Mouse (Mus musculus) layer of hippocampus, adult 9-10 months (tissue): ENCODE data around the gene Slc12a4.
"Not testable (repeated sequence)": the region's sequence is repeated elsewhere in the genome, so short reads cannot be mapped to it uniquely, and the experiment has no call there.

Experiments used
- DNase-seq: peaks from one replicate; pipeline ENCODE4 v3.0.0; 2022; ENCODE audit warnings: low spot score

Gene Slc12a4

DNA sequence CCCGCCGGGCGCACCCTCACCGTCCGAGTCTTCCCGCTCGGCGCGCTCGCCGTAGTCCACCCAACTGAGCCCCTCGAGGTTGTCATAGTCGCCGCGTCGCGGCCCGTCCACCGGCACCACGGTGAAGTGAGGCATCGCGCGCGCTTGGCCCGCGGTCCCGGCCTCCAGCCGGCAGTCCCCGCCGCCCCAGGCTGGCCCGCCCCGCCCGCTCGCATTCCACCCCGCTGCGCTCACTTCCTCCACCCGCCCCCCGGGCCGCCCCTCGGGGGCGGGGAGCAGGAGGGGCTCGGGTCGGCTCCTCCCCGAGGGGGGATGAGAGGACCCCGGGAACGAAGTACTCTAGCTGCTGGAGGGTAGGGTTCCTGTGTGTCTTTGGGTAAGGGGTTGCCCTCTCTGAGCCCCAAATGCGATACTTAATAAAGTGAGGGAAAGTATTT lies at the start of gene Slc12a4:
TSS of gene Slc12a4 (minus strand) at position 193 of the 437 bp plus-strand sequence.
- no peak for DNase-seq

DNA sequence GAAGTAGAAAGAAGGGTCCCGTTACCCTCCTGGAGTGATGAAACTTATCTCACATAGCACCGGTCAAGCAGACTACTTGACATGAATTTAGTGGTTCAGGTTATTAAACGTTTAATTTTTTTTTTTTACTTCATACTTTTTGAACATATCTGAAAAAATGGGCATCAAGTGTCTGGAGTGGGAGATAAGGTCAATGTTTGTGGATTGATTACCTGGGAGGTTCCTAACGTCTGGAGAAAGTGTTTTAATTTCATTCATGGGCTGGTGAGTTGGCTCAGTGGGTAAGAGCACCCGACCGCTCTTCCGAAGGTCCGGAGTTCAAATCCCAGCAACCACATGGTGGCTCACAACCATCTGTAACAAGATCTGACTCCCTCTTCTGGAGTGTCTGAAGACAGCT lies 46.3 kb upstream of the Slc12a4 start:
- not testable (repeated sequence) for DNase-seq

DNA sequence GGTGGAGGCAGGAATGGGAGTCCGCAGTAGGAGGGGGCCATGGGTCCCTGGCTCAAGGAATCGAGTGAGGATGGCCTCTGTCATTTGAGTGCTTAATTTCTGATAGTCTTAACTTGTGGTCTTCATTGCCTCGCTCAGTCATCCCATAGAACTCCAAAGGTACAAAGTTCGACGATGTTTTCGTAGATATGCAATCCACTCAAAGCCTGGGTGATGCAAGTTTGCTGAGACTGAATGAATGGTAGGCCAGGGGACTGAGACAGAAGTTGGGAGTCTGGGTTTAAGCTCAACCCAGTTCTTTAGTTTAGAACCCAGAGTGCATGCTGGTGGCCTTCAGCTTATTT lies 45.7 kb upstream of the Slc12a4 start, which contains the start of gene Ddx28:
TSS of gene Ddx28 (minus strand) at position 240 of the 344 bp plus-strand sequence.
- no peak for DNase-seq

DNA sequence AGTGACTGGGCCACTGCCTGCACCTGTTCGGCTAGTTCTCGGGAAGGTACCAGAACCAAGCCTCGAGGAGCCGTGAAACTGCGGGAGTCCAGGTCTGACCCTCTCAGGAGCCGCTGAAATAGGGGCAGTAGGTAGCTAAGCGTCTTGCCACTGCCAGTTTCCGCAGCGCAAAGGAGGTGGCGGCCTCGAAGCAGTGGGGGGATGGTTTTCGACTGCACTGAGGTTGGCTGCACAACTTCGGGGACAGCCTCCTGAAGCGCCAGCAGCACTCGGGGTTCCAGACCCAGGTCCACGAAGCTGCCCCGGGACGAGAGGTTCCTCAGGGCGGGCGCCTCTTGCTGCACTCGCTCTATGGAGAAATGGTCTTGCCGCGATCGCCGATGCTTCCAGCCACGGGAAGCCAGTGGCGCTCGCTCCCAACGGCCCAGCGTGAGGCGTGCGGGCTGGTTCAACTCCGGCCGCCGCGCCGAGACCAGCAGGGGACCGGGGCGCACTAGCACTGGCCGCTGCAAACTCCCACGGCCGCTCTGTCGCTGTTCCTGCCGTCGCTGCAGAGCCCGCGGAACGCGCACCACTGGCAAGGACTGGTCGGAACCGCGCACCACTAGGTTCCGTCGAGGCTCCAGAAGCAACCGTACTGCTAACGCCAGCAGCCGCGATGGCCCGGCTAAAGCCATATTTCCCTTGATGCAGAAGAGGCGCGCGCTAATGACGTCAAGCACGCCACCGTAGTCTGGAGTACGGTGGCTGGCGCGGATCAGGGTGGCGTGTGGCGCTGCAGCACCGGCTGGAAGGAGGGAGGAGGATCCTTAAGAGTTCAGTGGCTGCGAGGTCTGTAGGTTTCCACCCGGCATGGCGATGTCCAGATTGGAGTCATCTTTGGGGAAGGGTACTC lies 45.1 kb upstream of the Slc12a4 start:
- peak; percentile 87 for DNase-seq

DNA sequence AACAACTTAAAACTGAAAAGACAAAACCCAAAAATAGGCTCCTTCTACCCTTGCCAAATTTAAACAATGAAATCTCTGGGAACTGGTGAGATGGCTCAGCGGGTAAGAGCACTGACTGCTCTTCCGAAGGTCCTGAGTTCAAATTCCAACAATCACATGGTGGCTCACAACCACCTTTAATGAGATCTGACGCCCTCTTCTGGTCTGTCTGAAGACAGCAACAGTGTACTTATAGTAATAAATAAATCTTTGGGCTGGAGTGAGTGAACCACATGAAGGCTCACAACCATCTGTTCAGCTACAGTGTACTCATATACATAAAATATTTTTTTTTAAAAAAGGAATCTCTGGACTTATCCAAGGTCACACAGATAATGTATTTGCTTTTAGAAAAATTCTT lies 42.0 kb upstream of the Slc12a4 start:
- DNase-seq, result not testable (repeated sequence)

DNA sequence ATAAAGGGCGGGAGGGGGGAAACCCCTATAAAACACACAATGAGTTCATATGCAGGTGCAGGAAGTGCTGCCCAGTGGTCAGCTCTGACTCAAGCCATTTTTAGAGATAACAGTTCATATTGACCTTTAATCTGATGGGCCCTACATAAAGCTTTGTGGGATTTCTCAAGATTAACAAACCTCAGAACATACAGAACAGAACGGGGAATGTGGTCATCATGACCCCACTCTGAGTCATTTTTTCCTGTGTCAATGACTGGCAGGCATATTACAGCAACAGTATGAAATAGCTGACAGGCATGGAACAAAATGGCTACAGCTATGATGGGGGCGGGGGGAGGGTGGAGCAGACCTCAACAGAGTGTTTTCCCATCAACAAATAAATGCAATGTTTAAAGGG lies 41.2 kb upstream of the Slc12a4 start:
- DNase-seq, result no peak

DNA sequence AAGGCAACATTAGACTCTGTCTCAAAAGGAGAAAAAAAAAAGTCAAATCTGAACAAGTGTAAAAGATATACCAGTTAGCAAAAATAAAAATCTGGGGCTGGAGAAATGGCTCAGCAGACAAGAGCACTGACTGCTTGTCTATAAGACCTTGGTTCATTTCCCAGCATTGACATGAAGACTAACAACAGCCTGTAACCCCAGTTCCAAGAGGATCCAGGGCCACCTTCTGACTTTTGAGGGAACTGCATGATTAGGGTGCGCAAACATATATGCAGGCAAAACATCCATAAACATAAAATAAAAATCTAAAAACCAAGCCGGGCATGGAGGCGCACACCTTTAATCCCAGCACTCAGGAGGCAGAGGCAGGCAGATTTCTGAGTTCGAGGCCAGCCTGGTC lies 40.5 kb upstream of the Slc12a4 start:
- no peak for DNase-seq

DNA sequence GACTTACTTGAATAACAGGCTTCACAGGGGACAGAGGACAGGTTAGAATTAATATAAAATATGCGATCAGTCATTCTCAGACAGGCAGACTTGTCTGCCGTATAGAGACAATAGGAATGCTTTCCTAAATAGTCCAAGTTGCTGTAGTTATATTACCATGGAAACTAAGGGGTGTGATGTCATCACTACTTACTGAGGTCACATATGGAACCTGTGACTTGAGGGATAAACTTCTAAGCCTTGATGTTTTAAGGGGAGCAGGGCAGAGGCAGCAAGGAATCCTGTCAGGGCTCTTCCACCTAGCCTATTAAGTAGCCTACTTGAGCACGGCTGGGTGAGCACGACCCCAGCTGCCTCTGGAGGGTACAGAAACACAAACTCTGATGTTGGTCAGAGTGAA lies 40.0 kb upstream of the Slc12a4 start, which contains the start of gene Dpep2nb:
TSS of gene Dpep2nb (minus strand) at position 101 of the 400 bp plus-strand sequence.
- DNase-seq, result no peak

DNA sequence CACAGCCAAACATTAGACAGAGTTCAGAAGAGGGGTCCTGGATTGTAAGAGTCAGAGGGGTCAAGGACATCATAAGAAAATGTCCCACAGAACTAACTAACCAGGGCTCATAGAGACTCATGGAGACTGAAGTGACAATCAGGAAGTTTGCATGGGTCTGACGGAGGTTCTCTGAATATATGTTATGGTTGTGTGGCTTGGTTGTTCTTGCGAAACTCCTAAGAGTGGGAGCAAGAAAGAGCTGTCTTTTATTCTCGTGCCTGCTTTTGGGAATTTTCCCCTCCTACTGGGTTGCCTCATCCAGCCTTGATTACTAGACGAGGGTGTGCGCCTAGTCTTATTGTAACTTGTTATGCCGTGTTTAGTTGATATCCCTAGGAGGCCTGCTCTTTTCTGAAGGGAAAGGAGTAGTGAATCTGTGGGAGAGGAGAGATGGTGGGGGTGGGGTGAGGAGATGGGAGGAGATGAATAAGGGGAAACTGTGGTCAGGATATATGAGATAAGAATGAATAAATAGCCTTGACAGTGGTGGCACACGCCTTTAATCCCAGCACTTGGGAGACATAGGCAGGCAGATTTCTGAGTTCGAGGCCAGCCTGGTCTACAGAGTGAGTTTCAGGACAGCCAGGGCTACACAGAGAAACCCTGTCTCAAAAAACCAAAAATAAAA lies 38.8 kb upstream of the Slc12a4 start:
- no peak for DNase-seq

DNA sequence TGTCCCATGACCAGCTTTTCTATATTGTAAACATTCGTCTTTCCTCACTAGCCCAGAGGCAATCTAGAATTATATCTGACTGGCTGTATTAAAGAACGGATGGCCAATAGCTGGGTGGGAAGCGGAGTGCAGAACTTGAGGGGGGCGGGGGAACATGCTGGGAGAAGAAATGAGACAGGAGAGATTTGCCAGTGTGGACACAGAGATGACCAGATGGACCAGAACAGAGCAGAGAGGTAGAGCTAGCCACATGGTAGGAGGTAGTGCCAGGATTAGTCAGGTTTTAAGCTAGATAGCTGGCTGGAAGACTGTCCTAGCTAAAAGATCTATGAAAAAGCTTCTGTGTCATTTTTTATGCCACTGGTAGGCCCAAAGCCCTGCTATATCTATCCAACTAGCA lies 36.0 kb upstream of the Slc12a4 start:
- no peak for DNase-seq

DNA sequence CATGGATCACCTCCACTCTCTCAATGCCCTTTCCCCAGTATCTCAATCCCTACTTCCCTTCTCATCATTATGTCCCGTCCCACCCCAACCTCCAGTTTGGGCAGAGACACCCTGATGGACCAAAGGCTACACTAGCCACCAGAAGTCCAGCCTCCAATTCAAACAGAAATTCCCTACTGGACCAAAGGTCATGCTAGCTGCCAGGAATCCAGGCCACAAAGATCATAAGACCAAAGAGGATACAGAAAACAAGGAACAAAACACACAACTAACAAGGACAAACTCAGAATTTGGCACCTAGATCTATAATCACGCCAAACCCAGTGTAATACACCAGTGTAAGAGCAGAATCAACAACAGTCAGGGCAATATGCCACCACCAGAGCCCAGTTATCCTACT lies 33.1 kb upstream of the Slc12a4 start:
- no peak for DNase-seq

DNA sequence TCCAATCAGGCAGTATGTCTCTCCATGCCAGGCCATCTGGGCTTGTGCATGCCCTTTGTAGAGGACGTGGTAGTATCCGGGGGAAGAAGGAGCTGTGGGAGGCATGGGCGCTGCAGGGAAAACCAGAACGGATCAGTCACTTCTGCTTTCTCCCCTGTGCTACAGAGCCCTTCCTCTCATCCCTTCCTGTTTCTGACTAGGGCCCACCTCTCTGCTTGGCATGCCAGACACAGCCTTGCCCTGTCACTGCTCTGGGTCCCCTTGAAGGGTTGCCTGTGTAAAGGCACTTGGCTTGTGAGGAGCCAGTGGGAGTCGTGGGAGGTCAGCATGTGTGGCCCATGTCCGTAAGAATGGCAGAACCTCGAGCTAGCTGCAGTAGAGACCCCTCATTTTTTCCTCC lies 30.5 kb upstream of the Slc12a4 start:
- no peak for DNase-seq

DNA sequence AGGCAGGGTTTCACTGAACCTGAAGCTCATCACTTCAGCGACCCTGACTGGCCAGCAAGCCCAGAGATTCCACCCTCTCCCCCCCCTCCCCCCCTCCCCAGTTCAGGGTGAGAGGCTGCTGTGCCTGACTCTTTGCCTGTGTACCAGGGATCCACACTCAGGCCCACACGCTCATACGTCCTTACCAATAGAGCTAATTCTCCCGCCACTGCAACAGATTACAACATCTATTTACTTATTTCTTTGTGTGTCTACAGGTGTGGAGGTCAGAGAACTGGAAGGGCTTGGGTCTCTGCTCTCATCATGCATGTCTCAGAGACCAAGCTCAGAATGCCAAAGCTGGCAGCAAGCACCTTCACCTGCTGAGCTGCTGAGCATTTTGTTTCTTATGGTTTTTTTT lies 27.3 kb upstream of the Slc12a4 start:
- DNase-seq, result no peak

DNA sequence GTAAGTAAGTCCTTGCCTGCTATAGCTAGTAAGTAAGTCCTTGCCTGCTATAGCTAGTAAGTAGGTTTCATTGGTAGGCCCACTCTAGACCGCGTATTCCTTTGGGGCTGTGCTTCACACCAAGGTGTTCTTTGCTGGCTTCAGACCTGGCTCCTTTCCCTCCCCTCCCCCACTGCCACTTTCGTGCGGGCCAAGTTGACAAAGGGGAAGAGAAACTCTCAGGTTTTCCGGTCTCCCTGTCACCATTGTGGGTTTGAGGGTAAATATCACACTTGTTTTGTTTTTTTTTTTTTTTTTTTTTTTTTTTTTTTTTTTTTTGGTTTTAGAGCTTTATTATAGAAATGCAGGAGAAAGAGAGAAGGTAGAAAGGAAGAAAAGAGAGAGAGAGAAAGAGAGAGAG lies 26.6 kb upstream of the Slc12a4 start:
- DNase-seq, result no peak

DNA sequence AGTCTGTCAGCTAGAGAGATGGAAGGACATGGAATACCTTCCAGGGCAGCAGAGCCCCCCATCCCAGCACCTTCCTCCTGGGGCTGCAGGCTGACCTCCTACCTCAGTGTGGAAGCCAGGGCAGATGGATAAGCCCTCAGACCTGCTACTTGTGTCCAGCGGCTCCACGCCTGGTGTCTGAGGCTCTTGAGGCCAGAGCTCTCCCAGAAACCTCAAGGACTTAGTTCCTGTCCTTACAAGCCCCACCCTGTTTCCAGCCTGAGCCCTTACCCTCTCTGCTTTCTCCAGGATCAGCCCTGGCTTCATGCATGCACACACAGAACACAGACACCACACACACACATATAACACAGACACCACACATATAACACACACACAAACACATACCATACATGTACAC lies 25.6 kb upstream of the Slc12a4 start:
- no peak for DNase-seq

DNA sequence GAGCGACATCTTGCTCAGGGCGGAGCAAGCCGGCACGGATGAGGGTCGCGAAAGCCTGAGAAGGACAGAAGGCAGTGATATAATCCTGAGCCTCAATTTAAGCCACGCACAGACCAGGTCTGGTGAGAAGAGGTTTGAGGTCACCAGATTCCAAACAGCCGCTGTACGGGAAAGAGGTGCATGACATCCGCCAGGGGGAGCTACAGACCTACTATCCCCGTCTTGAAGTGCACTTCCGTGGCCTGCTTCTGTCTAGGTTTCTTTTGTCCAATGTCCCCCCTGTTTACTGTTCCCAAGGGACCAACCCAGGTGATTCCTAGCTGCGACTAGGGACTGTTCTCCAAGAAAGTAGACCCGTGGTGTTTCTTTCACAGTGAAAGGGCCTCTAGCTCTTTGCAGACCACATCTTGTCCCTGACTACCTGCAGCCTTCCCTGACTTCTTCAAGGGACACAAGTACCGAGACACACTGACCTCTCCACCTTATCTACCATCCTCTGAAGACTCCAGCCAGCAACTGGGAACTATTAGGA lies 25.0 kb upstream of the Slc12a4 start, which contains the start of gene Dus2:
TSS of gene Dus2 (plus strand) at position 482 of the 532 bp plus-strand sequence.
- peak; percentile 59 for DNase-seq

DNA sequence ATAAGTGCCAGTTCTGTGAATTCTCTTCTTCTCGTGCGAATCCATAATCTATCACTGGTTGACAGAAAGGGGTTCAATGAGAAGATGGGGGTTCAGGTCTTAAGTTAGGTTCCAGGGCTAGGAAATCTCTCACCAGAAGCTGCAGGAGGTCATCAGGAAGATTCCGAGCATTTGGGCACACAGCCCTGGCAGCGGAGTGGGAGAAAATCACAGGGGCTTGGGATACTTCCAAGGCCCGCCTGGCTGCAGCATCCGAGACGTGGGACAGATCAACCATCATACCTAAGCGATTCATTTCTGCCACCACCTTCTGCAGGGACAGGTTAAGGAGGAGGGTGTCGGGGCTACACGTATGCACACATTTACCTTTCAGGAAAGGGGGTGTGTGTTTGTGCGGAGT lies 22.6 kb upstream of the Slc12a4 start:
- no peak for DNase-seq

DNA sequence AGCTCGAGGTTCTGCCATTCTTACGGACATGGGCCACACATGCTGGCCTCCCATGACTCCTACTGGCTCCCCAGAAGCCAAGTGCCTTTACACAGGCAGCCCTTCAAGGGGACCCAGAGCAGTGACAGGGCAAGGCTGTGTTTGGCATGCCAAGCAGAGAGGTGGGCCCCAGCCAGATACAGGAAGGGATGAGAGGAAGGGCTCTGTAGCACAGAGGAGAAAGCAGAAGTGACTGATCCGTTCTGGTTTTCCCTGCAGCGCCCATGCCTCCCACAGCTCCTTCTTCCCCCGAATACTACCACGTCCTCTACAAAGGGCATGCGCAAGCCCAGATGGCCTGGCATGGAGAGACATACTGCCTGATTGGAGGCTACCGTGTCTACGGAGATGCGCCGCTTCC lies 17.5 kb upstream of the Slc12a4 start:
- not testable (repeated sequence) for DNase-seq

DNA sequence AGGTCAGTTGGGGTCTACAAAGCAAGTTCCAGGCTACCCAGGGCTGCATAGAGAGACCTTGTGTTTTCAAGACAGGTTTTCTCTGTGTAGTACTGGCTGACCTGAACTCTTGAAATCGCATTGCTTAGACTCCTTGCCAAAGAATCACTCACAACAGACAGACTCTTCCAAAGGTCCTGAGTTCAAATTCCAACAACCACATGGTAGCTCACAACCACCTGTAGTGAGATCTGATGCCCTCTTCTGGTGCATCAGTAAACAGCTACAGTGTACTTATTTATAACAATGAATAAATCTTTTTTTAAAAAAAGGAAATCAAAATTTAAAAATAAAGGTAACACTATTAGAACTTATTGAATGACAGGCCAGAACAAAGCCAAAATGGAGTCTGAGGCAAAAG lies 15.2 kb upstream of the Slc12a4 start:
- DNase-seq, result no peak

DNA sequence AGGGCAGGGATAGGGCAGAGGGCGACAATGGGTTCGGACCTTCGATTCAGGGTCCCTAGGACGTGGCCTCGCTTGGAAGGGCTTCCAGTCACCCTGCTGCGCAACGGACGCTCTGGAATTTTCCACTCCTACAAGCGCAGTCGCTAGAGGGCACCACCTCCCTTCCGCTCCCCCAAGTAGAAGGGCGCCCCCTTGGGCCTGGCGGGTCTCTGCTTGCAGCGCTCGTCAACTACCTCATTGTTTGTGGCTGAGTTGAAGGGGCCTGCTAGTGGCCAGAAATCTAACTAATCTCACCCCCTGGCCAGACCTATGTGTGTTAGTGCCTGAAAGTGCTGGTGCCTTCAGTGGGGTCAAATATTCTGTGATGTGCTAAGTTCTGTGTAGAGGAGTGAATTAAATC lies 13.4 kb upstream of the Slc12a4 start, which contains the start of gene Dpep3:
TSS of gene Dpep3 (minus strand) at position 105 of the 400 bp plus-strand sequence.
- DNase-seq, result no peak

DNA sequence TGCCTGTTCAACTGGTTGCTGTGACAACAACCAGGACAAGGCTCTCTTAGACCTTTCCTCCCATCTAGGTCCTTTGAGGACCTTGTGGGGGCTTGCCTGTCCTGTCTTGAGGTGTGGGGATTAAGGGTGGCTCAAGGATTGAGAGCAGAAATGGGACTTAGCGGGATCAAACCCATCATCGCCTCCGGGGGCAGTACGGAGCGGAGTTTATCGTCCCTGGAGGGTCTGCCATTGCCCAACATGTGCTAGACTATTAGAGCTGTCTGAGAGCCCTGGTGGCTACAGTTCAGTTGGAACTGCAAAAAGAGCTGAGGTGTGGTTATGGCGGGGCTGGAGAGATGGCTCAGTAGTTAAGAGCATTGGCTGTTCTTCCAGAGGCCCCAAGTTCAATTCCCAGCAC lies 9.5 kb upstream of the Slc12a4 start:
- no peak for DNase-seq

DNA sequence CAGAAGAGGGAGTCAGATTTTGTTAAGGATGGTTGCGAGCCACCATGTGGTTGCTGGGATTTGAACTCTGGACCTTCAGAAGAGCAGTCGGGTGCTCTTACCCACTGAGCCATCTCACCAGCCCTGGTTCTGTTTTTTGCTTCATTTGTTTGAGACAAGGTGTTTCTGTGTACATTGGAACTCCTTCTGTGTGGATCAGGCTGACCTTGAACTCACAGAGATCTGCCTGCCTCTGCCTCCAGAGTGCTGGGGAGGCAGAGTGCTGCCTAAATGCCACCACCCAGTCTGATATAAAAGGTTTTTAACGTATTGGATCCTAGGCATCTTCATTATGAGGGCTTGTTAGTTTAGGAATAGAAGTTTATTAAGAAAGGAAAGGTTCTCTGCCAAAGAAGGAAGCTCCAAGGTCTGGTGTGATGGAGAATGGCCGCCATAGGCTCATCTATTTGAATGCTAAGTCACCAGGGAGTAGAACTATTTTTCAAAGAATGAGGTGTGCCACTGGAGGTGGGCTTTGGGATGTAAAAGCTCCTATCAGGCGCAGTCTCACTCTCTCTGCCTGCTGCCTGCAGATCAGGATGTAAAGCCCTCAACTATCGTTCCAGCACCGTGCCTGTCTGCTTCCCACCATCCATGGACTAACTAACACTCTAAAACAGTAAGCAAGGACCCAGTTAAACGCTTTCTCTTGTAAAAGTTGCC lies 5.3 kb upstream of the Slc12a4 start:
- no peak for DNase-seq
